9 mouse cellular contexts compared by ENCODE assay signal in genomic region chr6:43337491-43337961, GRCm38 (mm10). TPM values are rescaled to one million over a fixed set of nuclear protein-coding genes. Genes with fewer than 3 reads are reported as not detected.
DNase-seq lines count a peak whose midpoint lies in the region; ATAC-seq and TF ChIP-seq lines count a peak whose summit lies in the region.
"Had no signal": no experiment of that assay in that cellular context is flagged by ENCODE, and none has a peak within 500 bp of the region (broad histone marks: within the 10 kb centered on the region; RNA-seq: fewer than 3 reads in every experiment).

No protein-coding gene starts in this region.

- no peak for DNase-seq in Patski (ENCODE audit: low read depth, low spot score)
- DNase-seq in cerebellum, adult 18-20 months: peak; percentile 75 to 78
- peak; percentile 45 to 69 for DNase-seq in heart, postnatal 14 days
- DNase-seq in thymus, postnatal 25 days: no peak
- DNase-seq in spleen, adult 18-20 months: no peak
- DNase-seq in right cerebral cortex, postnatal 4 days: no peak
- DNase-seq in embryo, embryonic 10 days (ENCODE audit: low spot score): no peak

- no peaks in the 10 kb centered on the region for H3K27me3 ChIP-seq in Patski
- no peaks in the 10 kb centered on the region for H3K27me3 ChIP-seq in liver, embryonic 16.5 days (ENCODE audit: control insufficient read depth, insufficient read depth, low read depth, low read length)

- H3K4me1 ChIP-seq in liver, embryonic 16.5 days (ENCODE audit: control insufficient read depth, low read depth, low read length): no peaks in the 10 kb centered on the region

- intact Hi-C loops in heart, postnatal 14 days (cut with DNase I): no loop called here

- H3K27ac ChIP-seq in liver, embryonic 16.5 days (ENCODE audit: low read length): no peak overlapping the region

- no peak overlapping the region for H3K9ac ChIP-seq in liver, embryonic 16.5 days (ENCODE audit: low read depth, low read length)

- H3K4me2 ChIP-seq in liver, embryonic 16.5 days (ENCODE audit: low read depth, low read length): no peak overlapping the region

- H3K4me3 ChIP-seq in liver, embryonic 16.5 days (ENCODE audit: low read depth, low read length): no peak overlapping the region

- H3K36me3 ChIP-seq in liver, embryonic 16.5 days (ENCODE audit: control insufficient read depth, insufficient read depth): no peaks in the 10 kb centered on the region

- in situ Hi-C loops in Patski (cut with MboI; ENCODE audit: low pct_unique_long_range_greater_than_20kb): no loop called here

- H3K9me3 ChIP-seq in liver, embryonic 16.5 days (replicated peaks; ENCODE audit: control insufficient read depth, low read length): no peaks in the 10 kb centered on the region

- POLR2A ChIA-PET in Patski (lab: Charles Lee): no interaction called here

- 45% methylated on average over 10 of the region's 10 CpGs for WGBS in liver, embryonic 16.5 days (ENCODE audit: insufficient replicate concordance)

- peak; percentile 51 for ATAC-seq in Patski
- ATAC-seq in liver, embryonic 16.5 days (ENCODE audit: low read depth): peak; percentile 76

- TF ChIP-seq CTCF in Patski (IDR thresholded peaks at IDR 0.05): no peak

- CTCF ChIA-PET in Patski (lab: Charles Lee): interaction anchor here (3.0 kb wide), 1 partner anchor 9 kb away, joined by 9 read pairs; no protein-coding TSS in a partner anchor

RNA-seq across cellular contexts. Expression of gene Nobox, which starts 28.2 kb away (rescaled TPM):
- polyA plus RNA-seq in Patski (2021): not detected
- not detected for total RNA-seq in heart, postnatal 14 days (2021)
- not detected in 2 replicates for polyA plus RNA-seq in liver, embryonic 16.5 days (2015; fragmentation: Nextera tagmentation; extraction: Ambion mirVana)
- total RNA-seq: left cerebral cortex, postnatal 10 days had no signal

Comparison
In these comparisons a context has a peak if more than half of its experiments do, and no peak if none do; other contexts are left out.
1. DNase-seq: peak in cerebellum, adult 18-20 months (2 of 2) and heart, postnatal 14 days (2 of 2); none in Patski (single experiment), thymus, postnatal 25 days (single experiment), spleen, adult 18-20 months (0 of 2), right cerebral cortex, postnatal 4 days (single experiment) and embryo, embryonic 10 days (single experiment).